Mouse (Mus musculus): ENCODE measurements around the gene Spast.
"Not testable (repeated sequence)": the region's sequence is repeated elsewhere in the genome, so short reads cannot be mapped to it uniquely, and the experiment has no call there.

Spast gene

GRCm38 (mm10) chr17:74338937-74339804 lies at the start of gene Spast:
TSS of gene Spast (plus strand) at chr17:74338987.
- DNase-seq, result peak; percentile 72 to 90

- DNase-seq, result no peak
Observed at GRCm38 (mm10) chr17:74290198-74290597, 48.6 kb upstream of the Spast start.

GRCm38 (mm10) chr17:74290869-74291268 lies 47.9 kb upstream of the Spast start:
- DNase-seq, result no peak

GRCm38 (mm10) chr17:74291640-74292361 lies 47.0 kb upstream of the Spast start:
- DNase-seq, result no peak

- DNase-seq, result peak; percentile 17 to 43
Observed at GRCm38 (mm10) chr17:74293687-74294425, 44.9 kb upstream of the Spast start.

GRCm38 (mm10) chr17:74294426-74295025 lies 44.3 kb upstream of the Spast start:
- DNase-seq, result peak; percentile 87 to 95

GRCm38 (mm10) chr17:74295026-74295970 lies 43.5 kb upstream of the Spast start, which contains the start of gene Memo1:
TSS of gene Memo1 (minus strand) at chr17:74295521.
- DNase-seq, result peak; percentile 81 to 94

GRCm38 (mm10) chr17:74296076-74296823 lies 42.5 kb upstream of the Spast start:
- peak; percentile 27 to 49 for DNase-seq

- DNase-seq, result not testable (repeated sequence)
Observed at GRCm38 (mm10) chr17:74296991-74297390, 41.8 kb upstream of the Spast start.

GRCm38 (mm10) chr17:74300089-74300488 lies 38.7 kb upstream of the Spast start:
- no peak for DNase-seq

GRCm38 (mm10) chr17:74304060-74304459 lies 34.7 kb upstream of the Spast start:
- DNase-seq, result no peak

- no peak for DNase-seq
Observed at GRCm38 (mm10) chr17:74305616-74306015, 33.2 kb upstream of the Spast start.

GRCm38 (mm10) chr17:74306021-74306420 lies 32.8 kb upstream of the Spast start:
- DNase-seq, result no peak

- DNase-seq, result no peak
Observed at GRCm38 (mm10) chr17:74315445-74316308, 23.1 kb upstream of the Spast start.

GRCm38 (mm10) chr17:74316309-74316863 lies 22.4 kb upstream of the Spast start:
- peak; percentile 81 to 93 for DNase-seq

- no peak for DNase-seq
Observed at GRCm38 (mm10) chr17:74318721-74319120, 20.1 kb upstream of the Spast start.

- no peak for DNase-seq
Observed at GRCm38 (mm10) chr17:74322400-74323054, 16.3 kb upstream of the Spast start.

GRCm38 (mm10) chr17:74323844-74324243 lies 14.9 kb upstream of the Spast start, which contains the start of gene Dpy30:
TSS of gene Dpy30 (minus strand) at chr17:74323944.
- no peak for DNase-seq

- DNase-seq, result not testable (repeated sequence)
Observed at GRCm38 (mm10) chr17:74327195-74327594, 11.6 kb upstream of the Spast start.
